Mouse (Mus musculus) lung, postnatal 10 days (tissue): ENCODE results near the gene March5.

ENCODE experiments used
- DNase-seq: peaks from one replicate; pipeline ENCODE4 v3.0.0; 2021

Gene March5

GRCm38 (mm10) chr19:37265333-37266103 lies 58.2 kb downstream of the March5 start:
- peak; percentile 95 for DNase-seq

GRCm38 (mm10) chr19:37269106-37269505 lies 61.8 kb downstream of the March5 start:
- no peak for DNase-seq
